Mouse (Mus musculus): ENCODE measurements around the gene Nlgn1. TPM values are rescaled to one million over a fixed set of nuclear protein-coding genes. Genes with fewer than 3 reads are reported as not detected.

Nlgn1 gene
- not detected for total RNA-seq (2023)

DNA sequence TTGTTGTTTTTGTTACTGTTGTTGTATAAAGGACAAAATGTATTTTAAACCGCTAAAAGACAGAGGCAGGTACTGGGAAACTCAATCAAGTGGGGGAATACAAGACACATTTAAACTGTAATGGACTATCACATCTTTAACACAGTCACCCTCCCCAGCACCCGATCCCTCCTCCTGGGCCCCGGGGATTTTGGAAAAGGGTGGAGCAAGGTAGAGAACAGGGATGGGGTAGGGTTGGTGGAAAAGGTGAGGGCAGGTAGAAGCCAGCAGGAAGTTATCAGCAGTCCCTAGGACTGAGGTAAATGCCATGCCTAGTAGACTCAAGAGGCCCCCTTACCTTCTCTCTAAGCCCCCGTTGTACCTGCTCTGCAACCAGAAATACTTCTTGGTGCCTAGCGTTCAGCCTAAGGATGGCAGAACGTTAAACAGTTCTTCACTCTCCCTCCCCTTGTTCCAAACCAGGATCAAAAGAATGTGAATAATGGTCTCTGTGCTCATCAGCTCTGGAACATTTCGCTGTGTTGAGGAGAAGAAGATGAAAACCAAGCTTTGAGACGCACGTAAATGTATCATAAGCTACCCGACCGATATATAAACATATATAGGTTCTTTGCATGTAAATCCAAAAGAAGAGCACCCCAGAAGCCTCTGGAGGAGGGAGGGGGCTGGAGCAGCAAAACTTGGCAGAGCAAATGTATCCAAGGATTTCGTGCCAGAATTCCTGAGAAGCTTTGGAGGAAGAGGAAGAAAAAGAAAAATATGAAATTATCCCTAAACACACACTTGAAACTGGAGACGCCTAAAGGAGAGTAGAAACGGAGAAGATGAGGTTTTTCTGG is at the start of gene Nlgn1:
Nlgn1 (minus strand) TSS at position 61 of the 839 bp plus-strand sequence.

